Mouse (Mus musculus) small intestine, adult 2 months (tissue): ENCODE measurements at regions not wholly inside any gene's neighbourhood (a gene's known extent, or its start where the extent isn't known, plus 50 kb on each side); places are given as distances from the start of the nearest gene placed in this dataset.
A peak's percentile ranks its signal among the peaks of the same experiment; 100 is the strongest.

Experiments
- H3K27ac ChIP-seq: fragments of 200-500 bp; 2 replicates; pipeline ENCODE4 v1.5.1; 2012; ENCODE audit warnings: low read depth, low read length, control low read depth, inconsistent platforms; ENCODE audit not compliant: insufficient read depth
- H3K27me3 ChIP-seq: fragments of 200-500 bp; 2 replicates; pipeline ENCODE4 v1.6.1; 2012; ENCODE audit warnings: mild to moderate bottlenecking, moderate library complexity, low read length, inconsistent platforms; ENCODE audit not compliant: control insufficient read depth, insufficient read depth
- H3K36me3 ChIP-seq: fragments of 200-500 bp; 2 replicates; pipeline ENCODE4 v1.6.1; 2012; ENCODE audit warnings: mild to moderate bottlenecking, low read length, control low read depth, inconsistent platforms; ENCODE audit not compliant: control insufficient read depth, insufficient read depth
- H3K4me1 ChIP-seq: fragments of 200-500 bp; 2 replicates; pipeline ENCODE4 v1.6.1; 2012; ENCODE audit warnings: low read length, inconsistent platforms, mixed read lengths; ENCODE audit not compliant: control insufficient read depth, insufficient read depth, insufficient read length
- H3K4me3 ChIP-seq: fragments of 200-500 bp; 2 replicates; pipeline ENCODE4 v1.5.1; 2012; ENCODE audit warnings: low read depth, mild to moderate bottlenecking, control low read depth, inconsistent platforms, low read length, moderate library complexity
- CTCF ChIP-seq: fragments of 200-500 bp; IDR thresholded peaks from 2 replicates; pipeline ENCODE4 v1.5.1; 2012; ENCODE audit warnings: low read depth, mild to moderate bottlenecking, control low read depth, inconsistent platforms, low read length, moderate library complexity, mixed read lengths; ENCODE audit not compliant: insufficient replicate concordance, insufficient read length; ENCODE audit errors: extremely low read depth
- POLR2A ChIP-seq: fragments of 200-500 bp; IDR thresholded peaks from 2 replicates; pipeline ENCODE4 v1.6.1; 2012; ENCODE audit warnings: low read depth, mild to moderate bottlenecking, control low read depth, inconsistent platforms, low read length, moderate library complexity
- WGBS: fragments of 180-500 bp; shearing (Covaris S2); methylation state at CpG from one replicate; pipeline ENCODE4 v1.1.7; 2018; 5-methylcytosine and 5-hydroxymethylcytosine counted together

DNA sequence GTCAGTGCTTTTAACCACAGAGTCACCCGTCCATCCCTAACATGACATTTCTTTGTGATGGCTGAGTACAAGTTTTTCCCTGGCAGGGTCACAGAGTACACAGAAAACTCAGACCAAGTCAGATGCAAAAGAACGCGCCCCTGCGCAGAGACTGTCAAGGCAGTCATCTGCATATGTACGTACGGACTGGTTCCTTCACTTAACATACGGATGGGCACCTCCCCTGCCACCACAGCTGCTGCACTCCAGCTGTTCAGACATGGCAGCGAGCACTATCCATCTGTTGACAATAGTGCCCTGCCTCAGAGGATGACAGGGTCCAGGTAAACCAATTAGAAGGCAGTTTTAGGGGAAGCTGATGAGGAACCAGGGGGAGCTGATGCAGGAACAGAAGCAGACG, 63.3 kb upstream of the Sulf2 start:
- no peaks in the 10 kb centered on the region for H3K27me3 ChIP-seq
- H3K36me3 ChIP-seq: no peaks in the 10 kb centered on the region
- no peak overlapping the region for H3K27ac ChIP-seq
- H3K4me3 ChIP-seq: no peak overlapping the region
- no peak for TF ChIP-seq CTCF
- no peak for TF ChIP-seq POLR2A
- H3K4me1 ChIP-seq: peaks cover 15% of the 10 kb centered on the region
- 84% methylated on average over 9 of the region's 9 CpGs for WGBS

DNA sequence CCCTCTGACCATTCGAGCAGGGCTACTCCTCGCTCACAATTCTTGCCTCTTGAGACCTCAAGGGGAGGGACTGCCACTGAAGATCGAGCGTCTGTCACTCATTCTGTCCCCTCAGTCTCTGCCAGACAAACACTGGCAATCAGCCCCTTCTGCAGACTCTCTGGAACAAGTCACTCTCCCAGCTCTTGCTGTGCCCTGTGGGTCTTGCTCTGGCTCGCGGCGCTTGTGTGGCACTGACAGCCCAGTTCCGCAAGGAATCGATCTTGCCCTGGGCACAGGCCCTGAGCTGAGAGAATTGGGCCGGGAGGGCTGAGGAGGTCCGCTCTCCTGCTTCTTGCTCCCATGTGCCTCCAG, 61.0 kb upstream of the Sulf2 start:
- Histone ChIP-seq H3K4me1 (peaks cover 15% of the 10 kb centered on the region), H3K36me3 (no peaks in the 10 kb centered on the region), H3K27ac (peak overlapping the region; percentile 35; the same call in 1 of the 2 replicates), H3K4me3 (no peak overlapping the region), H3K27me3 (no peaks in the 10 kb centered on the region)
- 83% methylated on average over 11 of the region's 11 CpGs for WGBS
- no peak for TF ChIP-seq CTCF
- TF ChIP-seq POLR2A: no peak

DNA sequence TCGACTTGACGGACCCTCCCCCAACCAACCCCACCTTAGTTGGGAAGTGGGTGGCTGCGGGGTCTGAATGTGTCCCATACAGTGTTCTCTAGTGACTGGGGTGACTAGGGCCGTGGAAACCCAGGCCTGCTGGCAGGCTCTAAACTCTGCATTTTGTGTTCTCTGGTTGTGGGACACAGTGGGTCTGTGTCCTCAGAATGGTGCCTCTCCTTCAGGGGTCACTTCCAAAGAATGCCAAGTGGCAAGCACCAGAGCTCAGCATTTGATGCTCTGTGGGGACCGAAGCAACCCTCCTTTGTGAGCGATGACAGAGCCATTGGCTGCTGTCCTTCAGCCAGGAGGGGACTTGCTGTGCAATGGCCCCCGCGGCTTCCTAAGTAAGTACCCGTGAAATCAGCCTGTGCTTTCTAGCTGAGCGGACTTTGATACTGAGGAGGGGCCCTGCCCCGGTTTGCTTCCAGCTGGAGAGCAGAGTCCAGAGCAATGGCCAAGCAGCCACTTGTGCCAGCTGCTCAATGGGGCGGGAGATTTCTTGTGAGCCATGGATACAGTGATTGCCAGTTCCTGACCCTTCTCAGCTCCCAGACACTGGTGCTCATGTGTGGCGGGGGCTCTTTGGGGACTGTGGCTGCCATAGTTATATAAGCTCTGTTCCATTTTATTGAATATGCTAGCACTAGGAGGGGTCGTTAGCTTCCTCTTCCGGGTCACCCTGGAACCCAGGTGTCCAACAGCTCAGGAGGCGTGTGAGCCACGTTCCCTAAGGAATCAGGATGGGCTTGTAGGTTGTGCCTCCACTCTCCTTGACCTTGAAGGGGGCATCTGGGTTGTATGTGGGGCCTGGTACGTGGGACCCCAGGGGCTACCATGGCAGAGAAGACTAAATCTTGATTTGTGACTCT, 60.4 kb upstream of the Sulf2 start:
- H3K27me3 ChIP-seq: no peaks in the 10 kb centered on the region

DNA sequence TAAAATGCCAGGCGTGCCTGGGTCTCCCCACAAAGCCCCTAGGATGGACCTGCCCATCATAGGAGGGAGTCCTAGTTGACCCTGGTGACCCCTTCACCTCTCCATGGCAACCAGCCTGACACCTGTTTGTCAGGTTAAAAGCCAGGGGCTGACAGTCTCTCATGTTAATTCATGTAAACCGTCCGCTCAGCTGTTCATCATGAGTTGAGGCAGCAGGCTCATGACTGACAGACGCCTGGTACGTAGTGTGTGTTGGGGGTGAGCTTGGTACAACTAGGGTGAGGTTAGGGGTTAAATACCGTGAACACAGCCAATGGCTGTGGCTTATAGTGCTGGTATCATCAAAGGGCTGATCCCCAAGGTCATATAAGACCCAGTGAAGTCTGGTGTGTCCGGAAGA, 59.7 kb upstream of the Sulf2 start:
- WGBS: 71% methylated on average over 7 of the region's 7 CpGs
- Histone ChIP-seq H3K27ac (no peak overlapping the region), H3K4me1 (peaks cover 15% of the 10 kb centered on the region), H3K36me3 (no peaks in the 10 kb centered on the region), H3K27me3 (no peaks in the 10 kb centered on the region), H3K4me3 (no peak overlapping the region)
- no peak for TF ChIP-seq CTCF
- TF ChIP-seq POLR2A: no peak

More for the DNA sequence above, 60.4 kb upstream of the Sulf2 start:
- H3K36me3 ChIP-seq: no peaks in the 10 kb centered on the region
- TF ChIP-seq POLR2A: peak; percentile 34; the same call in 1 of the 2 replicates
- no peak for TF ChIP-seq CTCF
- H3K27ac ChIP-seq: peak overlapping the region; percentile 35; the same call in 1 of the 2 replicates
- peak overlapping the region; percentile 28 for H3K4me3 ChIP-seq
- 41% methylated on average over 18 of the region's 18 CpGs for WGBS
- peaks cover 15% of the 10 kb centered on the region for H3K4me1 ChIP-seq

DNA sequence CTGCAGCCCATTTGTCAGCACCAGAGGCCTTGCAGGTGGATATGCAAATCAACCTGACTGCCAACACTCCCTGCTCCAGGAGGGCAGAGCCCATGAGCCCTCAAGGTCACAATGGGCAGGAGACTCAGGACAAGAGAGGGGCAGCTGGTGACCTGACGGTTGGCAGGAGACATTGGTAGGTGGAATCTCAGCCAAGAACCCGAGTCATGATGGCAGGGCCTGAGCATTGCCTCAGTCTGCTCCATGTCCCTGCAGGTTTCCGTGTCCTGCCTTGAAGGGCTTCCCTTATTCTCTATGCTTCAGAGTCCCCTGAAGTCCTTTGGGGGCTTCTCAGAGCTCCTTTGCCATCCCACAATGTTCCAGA, 51.7 kb upstream of the Sulf2 start:
- peaks cover 36% of the 10 kb centered on the region for H3K4me1 ChIP-seq
- 90% methylated on average over 3 of the region's 3 CpGs for WGBS
- H3K36me3 ChIP-seq: no peaks in the 10 kb centered on the region
- H3K27ac ChIP-seq: no peak overlapping the region
- no peaks in the 10 kb centered on the region for H3K27me3 ChIP-seq
- H3K4me3 ChIP-seq: no peak overlapping the region
- no peak for TF ChIP-seq CTCF
- no peak for TF ChIP-seq POLR2A

DNA sequence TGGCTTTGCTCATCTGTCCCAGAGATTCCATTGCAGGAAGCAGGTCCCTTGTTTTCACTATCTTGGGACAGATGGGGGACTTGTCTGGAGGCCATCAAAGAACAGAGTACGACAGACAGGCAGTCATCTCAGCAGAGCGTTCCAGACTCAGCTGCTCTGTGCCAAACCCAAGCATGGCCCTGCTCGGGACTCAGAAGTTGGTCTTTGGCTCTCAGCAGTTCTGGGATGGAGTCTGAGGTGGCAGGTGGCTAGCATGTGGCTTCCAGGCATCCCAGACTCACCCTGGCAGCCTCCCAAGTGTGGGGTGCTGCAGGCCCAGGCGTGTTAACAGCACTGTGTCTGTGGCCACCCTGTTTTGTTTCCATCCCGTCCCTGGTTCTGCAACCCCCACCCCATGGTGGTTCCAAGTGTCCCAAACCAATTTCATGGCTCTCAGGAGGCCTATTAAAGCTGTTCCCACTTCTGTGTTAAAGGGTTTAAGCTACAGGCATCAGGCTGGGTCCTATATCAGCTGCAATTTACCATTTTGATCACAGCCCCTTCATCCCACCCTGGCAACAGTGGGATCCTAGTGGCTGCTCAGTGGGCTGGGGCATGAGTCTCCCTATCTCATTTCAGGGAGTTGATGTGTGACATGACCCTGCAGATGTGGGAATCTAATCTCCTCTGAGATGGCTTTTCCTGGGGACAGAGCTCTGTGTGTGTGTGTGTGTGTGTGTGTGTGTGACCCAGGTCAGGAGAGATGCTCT, 51.1 kb upstream of the Sulf2 start:
- no peak for TF ChIP-seq POLR2A
- Histone ChIP-seq H3K4me1 (peaks cover 39% of the 10 kb centered on the region), H3K36me3 (no peaks in the 10 kb centered on the region), H3K27ac (peak overlapping the region; percentile 31; the same call in 1 of the 2 replicates), H3K4me3 (no peak overlapping the region), H3K27me3 (no peaks in the 10 kb centered on the region)
- 27% methylated on average over 5 of the region's 5 CpGs for WGBS
